Mouse (Mus musculus) heart, embryonic 16.5 days (tissue): ENCODE measurements at regions not wholly inside any gene's neighbourhood (a gene's known extent, or its start where the extent isn't known, plus 50 kb on each side); places are given as distances from the start of the nearest gene placed in this dataset.
A peak's percentile ranks its signal among the peaks of the same experiment; 100 is the strongest.

Source experiments
- ATAC-seq: fragments of 200-750 bp; cut with Nextera tagmentation; replicated peaks from 2 replicates; pipeline ENCODE4 v1.8.0; 2017; ENCODE audit warnings: moderate number of reproducible peaks; ENCODE audit not compliant: insufficient read depth, low FRiP score; ENCODE audit errors: extremely low read depth
- H3K27ac ChIP-seq: fragments of 300-500 bp; sonication (generic); 2 replicates; pipeline ENCODE4 v1.5.1; 2014; ENCODE audit warnings: mild to moderate bottlenecking, low read length, control low read depth, moderate library complexity
- H3K27me3 ChIP-seq: fragments of 300-500 bp; sonication (generic); 2 replicates; pipeline ENCODE4 v1.6.1; 2014; ENCODE audit warnings: low read length, mixed read lengths; ENCODE audit not compliant: control insufficient read depth, insufficient read depth
- H3K36me3 ChIP-seq: fragments of 300-500 bp; sonication (generic); 2 replicates; pipeline ENCODE4 v1.6.1; 2014; ENCODE audit not compliant: control insufficient read depth, insufficient read depth
- H3K4me1 ChIP-seq: fragments of 300-500 bp; sonication (generic); 2 replicates; pipeline ENCODE4 v1.6.1; 2014; ENCODE audit warnings: low read length, mixed read lengths; ENCODE audit not compliant: control insufficient read depth, insufficient read depth
- H3K4me2 ChIP-seq: fragments of 300-500 bp; sonication (generic); 2 replicates; pipeline ENCODE4 v1.6.1; 2014; ENCODE audit warnings: low read depth, mild to moderate bottlenecking, control low read depth, low read length
- H3K4me3 ChIP-seq: fragments of 300-500 bp; sonication (generic); 2 replicates; pipeline ENCODE4 v1.5.1; 2014; ENCODE audit warnings: mild to moderate bottlenecking, control low read depth, low read length
- H3K9ac ChIP-seq: fragments of 300-500 bp; sonication (generic); 2 replicates; pipeline ENCODE4 v1.6.1; 2014; ENCODE audit warnings: low read length, control low read depth
- H3K9me3 ChIP-seq: fragments of 300-500 bp; sonication (generic); replicated peaks from 2 replicates; pipeline ENCODE4 v1.6.1; 2016; ENCODE audit warnings: low read length; ENCODE audit not compliant: control insufficient read depth
- WGBS: fragments of 180-500 bp; shearing (Covaris S2); extraction: QIAGEN DNeasy Blood & Tissue Kit; methylation state at CpG from one replicate; pipeline ENCODE4 v1.1.7; 2014; 5-methylcytosine and 5-hydroxymethylcytosine counted together

- no peak overlapping the region for H3K9ac ChIP-seq
- 43% methylated on average over 1 of the region's 1 CpGs for WGBS
- ATAC-seq, result no peak
- no peaks in the 10 kb centered on the region for H3K36me3 ChIP-seq
- no peak overlapping the region for H3K4me2 ChIP-seq
- H3K27me3 ChIP-seq, result no peaks in the 10 kb centered on the region
- H3K9me3 ChIP-seq, result no peaks in the 10 kb centered on the region
- peaks cover 22% of the 10 kb centered on the region for H3K4me1 ChIP-seq
- H3K27ac ChIP-seq, result no peak overlapping the region
- H3K4me3 ChIP-seq, result no peak overlapping the region
Observed at GRCm38 (mm10) chr13:43904291-43904690, 119.7 kb downstream of the Cd83 start.

- no peak for ATAC-seq
- 78% methylated on average over 7 of the region's 7 CpGs for WGBS
- Histone ChIP-seq H3K4me2 (no peak overlapping the region), H3K27me3 (no peaks in the 10 kb centered on the region), H3K9ac (no peak overlapping the region), H3K27ac (no peak overlapping the region), H3K9me3 (no peaks in the 10 kb centered on the region), H3K4me3 (no peak overlapping the region), H3K4me1 (peaks cover 24% of the 10 kb centered on the region), H3K36me3 (no peaks in the 10 kb centered on the region)
Observed at GRCm38 (mm10) chr13:43906241-43906640, 121.7 kb downstream of the Cd83 start.

GRCm38 (mm10) chr13:43907425-43907824 is 122.8 kb downstream of the Cd83 start:
- peaks cover 24% of the 10 kb centered on the region for H3K4me1 ChIP-seq
- no peak overlapping the region for H3K4me3 ChIP-seq
- no peak for ATAC-seq
- H3K9me3 ChIP-seq, result no peaks in the 10 kb centered on the region
- 52% methylated on average over 8 of the region's 8 CpGs for WGBS
- no peaks in the 10 kb centered on the region for H3K36me3 ChIP-seq
- H3K4me2 ChIP-seq, result peak overlapping the region; percentile 35; the same call in 1 of the 2 replicates
- no peak overlapping the region for H3K9ac ChIP-seq
- no peaks in the 10 kb centered on the region for H3K27me3 ChIP-seq
- no peak overlapping the region for H3K27ac ChIP-seq

GRCm38 (mm10) chr13:43908041-43908644 is 123.6 kb downstream of the Cd83 start:
- Histone ChIP-seq H3K4me2 (peak overlapping the region; percentile 35), H3K27ac (no peak overlapping the region; the same call in none of the 2 replicates), H3K4me1 (peaks cover 21% of the 10 kb centered on the region), H3K27me3 (no peaks in the 10 kb centered on the region), H3K36me3 (no peaks in the 10 kb centered on the region), H3K9me3 (no peaks in the 10 kb centered on the region), H3K4me3 (no peak overlapping the region), H3K9ac (no peak overlapping the region)
- no peak for ATAC-seq
- WGBS, result 35% methylated on average over 16 of the region's 16 CpGs

GRCm38 (mm10) chr13:43909933-43910332 is 125.4 kb downstream of the Cd83 start:
- 42% methylated on average over 7 of the region's 7 CpGs for WGBS
- Histone ChIP-seq H3K4me1 (peaks cover 17% of the 10 kb centered on the region; the same call in 1 of the 2 replicates), H3K36me3 (no peaks in the 10 kb centered on the region), H3K27me3 (no peaks in the 10 kb centered on the region), H3K4me2 (no peak overlapping the region), H3K9me3 (no peaks in the 10 kb centered on the region), H3K27ac (no peak overlapping the region), H3K9ac (no peak overlapping the region), H3K4me3 (no peak overlapping the region)
- no peak for ATAC-seq

- H3K4me2 ChIP-seq, result no peak overlapping the region
- 41% methylated on average over 7 of the region's 7 CpGs for WGBS
Observed at GRCm38 (mm10) chr13:43913476-43913875, 128.9 kb downstream of the Cd83 start.

GRCm38 (mm10) chr13:43919781-43920420 is 135.3 kb downstream of the Cd83 start:
- no peak overlapping the region for H3K27ac ChIP-seq
- H3K9me3 ChIP-seq, result 0 out of 2 replicates have a peak, but pooled peaks cover 2% of the 10 kb centered on the region
- no peak overlapping the region for H3K4me3 ChIP-seq
- no peak for ATAC-seq
- whole genome bisulfite sequencing, result 73% methylated on average over 5 of the region's 5 CpGs
- no peaks in the 10 kb centered on the region for H3K36me3 ChIP-seq
- no peaks in the 10 kb centered on the region for H3K4me1 ChIP-seq
- H3K27me3 ChIP-seq, result no peaks in the 10 kb centered on the region
- H3K4me2 ChIP-seq, result no peak overlapping the region
- H3K9ac ChIP-seq, result no peak overlapping the region

More at GRCm38 (mm10) chr13:43913476-43913875, 128.9 kb downstream of the Cd83 start:
- Histone ChIP-seq H3K27me3 (no peaks in the 10 kb centered on the region), H3K9ac (no peak overlapping the region), H3K27ac (no peak overlapping the region), H3K4me3 (no peak overlapping the region), H3K4me1 (peaks cover 3% of the 10 kb centered on the region; the same call in 1 of the 2 replicates), H3K36me3 (no peaks in the 10 kb centered on the region), H3K9me3 (no peaks in the 10 kb centered on the region)
- no peak for ATAC-seq

- no peak for ATAC-seq
- Histone ChIP-seq H3K4me2 (no peak overlapping the region), H3K4me3 (no peak overlapping the region), H3K9me3 (no peaks in the 10 kb centered on the region), H3K36me3 (no peaks in the 10 kb centered on the region), H3K4me1 (peaks cover 3% of the 10 kb centered on the region; the same call in 1 of the 2 replicates), H3K27ac (no peak overlapping the region), H3K9ac (no peak overlapping the region), H3K27me3 (no peaks in the 10 kb centered on the region)
- WGBS, result 83% methylated on average over 19 of the region's 19 CpGs
Observed at GRCm38 (mm10) chr13:43930081-43930981, 145.8 kb downstream of the Cd83 start.

- H3K4me2 ChIP-seq, result no peak overlapping the region
- no peak overlapping the region for H3K27ac ChIP-seq
- no peaks in the 10 kb centered on the region for H3K27me3 ChIP-seq
- H3K9me3 ChIP-seq, result no peaks in the 10 kb centered on the region
- no peak for ATAC-seq
- no peak overlapping the region for H3K4me3 ChIP-seq
- no peak overlapping the region for H3K9ac ChIP-seq
- peaks cover 3% of the 10 kb centered on the region for H3K4me1 ChIP-seq
- 60% methylated on average over 7 of the region's 7 CpGs for WGBS
- H3K36me3 ChIP-seq, result no peaks in the 10 kb centered on the region
Observed at GRCm38 (mm10) chr13:43932946-43933345, 148.4 kb downstream of the Cd83 start.
